Mouse (Mus musculus) urinary bladder, postnatal 14 days (tissue): ENCODE measurements at regions not wholly inside any gene's neighbourhood (a gene's known extent, or its start where the extent isn't known, plus 50 kb on each side); places are given as distances from the start of the nearest gene placed in this dataset.

Source experiments
- DNase-seq: peaks from one replicate; pipeline ENCODE4 v3.0.0; 2021; ENCODE audit warnings: low spot score

- no peak for DNase-seq
Measured at GRCm38 (mm10) chr19:30433141-30433540, 116.3 kb downstream of the Dkk1 start.

GRCm38 (mm10) chr19:30435054-30435738 is 114.3 kb downstream of the Dkk1 start:
- no peak for DNase-seq

- no peak for DNase-seq
Measured at GRCm38 (mm10) chr19:30450869-30451542, 98.5 kb downstream of the Dkk1 start.

GRCm38 (mm10) chr19:30451543-30451920 is 97.9 kb downstream of the Dkk1 start:
- DNase-seq: no peak

- no peak for DNase-seq
Measured at GRCm38 (mm10) chr19:30452671-30453070, 96.8 kb downstream of the Dkk1 start.

- no peak for DNase-seq
Measured at GRCm38 (mm10) chr19:30483436-30483835, 66.0 kb downstream of the Dkk1 start.

GRCm38 (mm10) chr19:30489786-30490185 is 59.7 kb downstream of the Dkk1 start:
- DNase-seq: no peak

GRCm38 (mm10) chr19:30490916-30491315 is 58.5 kb downstream of the Dkk1 start:
- DNase-seq: no peak
